8 mouse cellular contexts compared by ENCODE assay signal in genomic region chr17:15704158-15704474, GRCm38 (mm10). TPM values are rescaled to one million over a fixed set of nuclear protein-coding genes. Genes with fewer than 3 reads are reported as not detected.
A peak's percentile ranks its signal among the peaks of the same experiment; 100 is the strongest.
DNase-seq lines count a peak whose midpoint lies in the region; ATAC-seq and TF ChIP-seq lines count a peak whose summit lies in the region.

No protein-coding gene starts in this region.

- H3K9ac ChIP-seq in liver, embryonic 11.5 days (ENCODE audit: low read depth, low read length) = peak overlapping the region; percentile 95

- WGBS in liver, embryonic 11.5 days = 7% methylated on average over 12 of the region's 12 CpGs

- no peak for ATAC-seq in liver, embryonic 11.5 days (replicated peaks; ENCODE audit: low FRiP score)

- H3K4me1 ChIP-seq in liver, embryonic 11.5 days (replicated peaks; ENCODE audit: control insufficient read depth, insufficient read depth, low read length) = peaks cover 12% of the 10 kb centered on the region

- intact Hi-C loops in gastrocnemius, adult 2 months (cut with DNase I) = loop anchor here (5.0 kb wide), 1 partner anchor 82 kb away; no protein-coding TSS in a partner anchor
- intact Hi-C loops in left cerebral cortex, postnatal 25 days (cut with DNase I) = loop anchor here (5.0 kb wide), 1 partner anchor 123 kb away; no protein-coding TSS in a partner anchor

- no peak for DNase-seq in gastrocnemius, adult 2 months
- DNase-seq in gastrocnemius, postnatal 25 days = no peak
- DNase-seq in thymus, postnatal 0 days (ENCODE audit: low spot score) = peak; percentile 40
- DNase-seq in thymus, postnatal 14 days = no peak
- no peak for DNase-seq in liver, embryonic 11.5 days (ENCODE audit: low spot score)
- no peak for DNase-seq in yolk sac, embryonic 10.5 days (ENCODE audit: low spot score)
- DNase-seq in left cerebral cortex, postnatal 25 days (ENCODE audit: low spot score in 2 of 2) = no peak
- no peak for DNase-seq in c-Kit-positive CD71-positive TER-119-positive erythroid progenitor cells, embryonic 14.5 days (ENCODE audit: low spot score)

- no peaks in the 10 kb centered on the region for H3K27me3 ChIP-seq in liver, embryonic 11.5 days (replicated peaks; ENCODE audit: control insufficient read depth, insufficient read depth, low read length)

- H3K36me3 ChIP-seq in liver, embryonic 11.5 days (ENCODE audit: control insufficient read depth, insufficient read depth, low read length) = peaks cover 6% of the 10 kb centered on the region

- H3K27ac ChIP-seq in gastrocnemius, adult 2 months = peak overlapping the region; percentile 100
- H3K27ac ChIP-seq in liver, embryonic 11.5 days (ENCODE audit: low read depth, low read length) = peak overlapping the region; percentile 93

- TF ChIP-seq CTCF in gastrocnemius, adult 2 months (IDR thresholded peaks at IDR 0.05) = no peak

- peak overlapping the region; percentile 76 for H3K4me2 ChIP-seq in liver, embryonic 11.5 days

- no peaks in the 10 kb centered on the region for H3K9me3 ChIP-seq in liver, embryonic 11.5 days (ENCODE audit: control insufficient read depth, low read length)

- H3K4me3 ChIP-seq in gastrocnemius, adult 2 months = peak overlapping the region; percentile 93
- peak overlapping the region; percentile 97 for H3K4me3 ChIP-seq in liver, embryonic 11.5 days (ENCODE audit: low read depth, low read length)

RNA-seq across cellular contexts. Expression of gene Chd1, which starts 0.7 kb away (rescaled TPM):
- total RNA-seq in gastrocnemius, adult 2 months (2021) = 10 to 100 TPM; 13.6 to 16.4 TPM
- total RNA-seq in gastrocnemius, postnatal 25 days (2021) = 10 to 100 TPM; 12.1 to 12.3 TPM
- 52.3 and 69.7 TPM in 2 replicates for polyA plus RNA-seq in thymus, postnatal 0 days (2015; fragmentation: Nextera tagmentation; extraction: Ambion mirVana)
- 24.4 and 26.7 TPM in 2 replicates for polyA plus RNA-seq in liver, embryonic 11.5 days (2014; fragmentation: Nextera tagmentation; extraction: Ambion mirVana)
- total RNA-seq in left cerebral cortex, postnatal 25 days (2021) = 10 to 100 TPM; 23.8 to 23.9 TPM
